Mouse (Mus musculus): ENCODE measurements around the gene F11r. TPM values are rescaled to one million over a fixed set of nuclear protein-coding genes. Genes with fewer than 3 reads are reported as not detected.

F11r gene
- total and polyA plus RNA-seq, 3 experiments = 0.74 to 1.6 (median 1.3) TPM

- Histone ChIP-seq H3K4me1 (ENCODE audit: control insufficient read depth in 1 of 2, insufficient read depth in 2 of 2) (peaks cover 3 to 29% of the 10 kb centered on the region in 2 experiments; a peak in 2 of 4 replicates), H3K4me2 (ENCODE audit: insufficient read depth, low read depth, poor library complexity, severe bottlenecking) (no peak overlapping the region), H3K27me3 (replicated peaks) (peaks cover 37% of the 10 kb centered on the region), H3K27ac (ENCODE audit: insufficient read depth, low read depth) (no peak overlapping the region), H3K9me3 (replicated peaks; ENCODE audit: low read length) (no peaks in the 10 kb centered on the region), H3K9ac (ENCODE audit: insufficient read depth, low read depth) (no peak overlapping the region), H3K79me2 (replicated peaks; ENCODE audit: control insufficient read depth, extremely low read depth, insufficient read depth, poor library complexity, severe bottlenecking) (no peaks in the 10 kb centered on the region), H3K36me3 (replicated peaks in 1 of 2; ENCODE audit: control insufficient read depth in 1 of 2, insufficient read depth in 1 of 2, low read length in 1 of 2) (no peaks in the 10 kb centered on the region), H3K4me3 (replicated peaks in 1 of 3; ENCODE audit: low read depth in 2 of 3, low read length in 2 of 3, poor library complexity in 1 of 3) (no peak overlapping the region)
- no peak for TF ChIP-seq SMC3 (IDR thresholded peaks at IDR 0.05; ENCODE audit: low read depth, low read length)
- no peak for TF ChIP-seq IRF4 (IDR thresholded peaks at IDR 0.05; ENCODE audit: low read depth, low read length)
- no peak for TF ChIP-seq HCFC1 (IDR thresholded peaks at IDR 0.05; ENCODE audit: low read depth, low read length)
- TF ChIP-seq UBTF (IDR thresholded peaks at IDR 0.05; ENCODE audit: low read depth, low read length) = no peak
- TF ChIP-seq ETS1 (conservative IDR thresholded peaks at IDR 0.05; ENCODE audit: low read depth, low read length) = no peak
- TF ChIP-seq MAFK (IDR thresholded peaks at IDR 0.05; ENCODE audit: insufficient replicate concordance, low read length) = no peak
- no peak for TF ChIP-seq MAZ (IDR thresholded peaks at IDR 0.05; ENCODE audit: low read depth, low read length)
- TF ChIP-seq CHD1 (IDR thresholded peaks at IDR 0.05; ENCODE audit: low read depth, low read length) = no peak
- TF ChIP-seq USF1 (IDR thresholded peaks at IDR 0.05; ENCODE audit: low read depth, low read length) = no peak
- TF ChIP-seq ZKSCAN1 (IDR thresholded peaks at IDR 0.05; ENCODE audit: borderline replicate concordance, low read depth, low read length) = no peak
- TF ChIP-seq MXI1 (IDR thresholded peaks at IDR 0.05; ENCODE audit: low read depth, low read length) = no peak
- TF ChIP-seq KAT2A (IDR thresholded peaks at IDR 0.05; ENCODE audit: insufficient replicate concordance, low read length) = no peak
- no peak for TF ChIP-seq CHD2 (IDR thresholded peaks at IDR 0.05; ENCODE audit: low read length)
- TF ChIP-seq ELF1 (IDR thresholded peaks at IDR 0.05; ENCODE audit: low read depth, low read length) = no peak
- no peak for TF ChIP-seq EP300 (IDR thresholded peaks at IDR 0.05; ENCODE audit: low read length)
- TF ChIP-seq PAX5 (IDR thresholded peaks at IDR 0.05; ENCODE audit: low read length) = no peak
- no peak for TF ChIP-seq USF2 (conservative IDR thresholded peaks at IDR 0.05; ENCODE audit: low read depth, low read length)
- TF ChIP-seq MYC (IDR thresholded peaks at IDR 0.05; ENCODE audit: low read depth, low read length) = no peak
- TF ChIP-seq BHLHE40 (IDR thresholded peaks at IDR 0.05; ENCODE audit: low read depth, low read length) = no peak
- TF ChIP-seq RCOR1 (conservative IDR thresholded peaks at IDR 0.05; ENCODE audit: low read depth, low read length) = no peak
- no peak for DNase-seq (ENCODE audit: extremely low read depth)
- in situ Hi-C loops (cut with MboI; ENCODE audit: low pct_ligation_motif_present, low pct_unique_long_range_greater_than_20kb, low sequenced_read_pairs) = no loop called here
- dilution Hi-C loops (cut with MboI; ENCODE audit: extremely low pct_ligation_motif_present, extremely low pct_unique_long_range_greater_than_20kb, low sequenced_read_pairs) = no loop called here
Measured at GRCm38 (mm10) chr1:171435974-171436373, 1.4 kb upstream of the F11r start.

DNA sequence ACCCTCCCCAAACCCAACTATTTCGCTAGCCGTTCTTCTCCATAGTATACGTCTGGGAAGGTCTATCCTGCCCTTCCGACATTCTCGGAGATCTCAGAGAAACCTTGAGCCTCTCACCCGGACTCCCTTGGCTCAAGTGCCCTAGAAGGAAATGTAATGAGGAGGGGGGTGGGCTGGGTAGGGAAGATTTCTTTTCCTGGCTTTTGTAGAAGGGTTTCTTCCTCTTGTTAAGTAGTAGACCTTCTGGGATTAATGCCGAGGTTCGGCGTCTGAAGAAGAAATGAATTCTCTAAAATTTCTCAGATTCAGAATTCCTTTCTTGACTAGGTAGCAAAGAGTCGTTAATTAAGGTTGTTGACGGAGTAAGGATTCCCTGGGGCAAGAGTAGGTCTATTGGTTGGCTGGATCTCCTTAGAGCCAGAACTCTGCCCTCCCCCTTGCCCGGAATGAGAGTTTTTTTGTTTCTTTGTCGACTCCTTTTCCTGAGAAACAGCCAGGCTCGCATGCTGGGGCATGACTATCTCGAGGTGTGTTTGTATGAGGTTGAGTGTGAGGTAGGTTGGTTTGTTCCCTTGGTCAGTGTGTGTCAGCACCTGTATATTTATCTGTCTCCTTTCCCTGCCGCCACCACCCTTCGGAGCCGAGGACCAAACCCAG lies 807 bp downstream of the F11r start:
- peak overlapping the region; percentile 82 for H3K4me2 ChIP-seq (ENCODE audit: insufficient read depth, low read depth, poor library complexity, severe bottlenecking)
- TF ChIP-seq ZMIZ1 (IDR thresholded peaks at IDR 0.05; ENCODE audit: low read depth, low read length) (no peak), MEF2A (IDR thresholded peaks at IDR 0.05; ENCODE audit: borderline replicate concordance, low read depth, low read length) (no peak), PAX5 (IDR thresholded peaks at IDR 0.05; ENCODE audit: low read length) (no peak), CHD2 (IDR thresholded peaks at IDR 0.05; ENCODE audit: low read length) (no peak), USF1 (IDR thresholded peaks at IDR 0.05; ENCODE audit: low read depth, low read length) (no peak), POLR2AphosphoS2 (IDR thresholded peaks at IDR 0.05; ENCODE audit: low read depth, low read length) (no peak), JUN (IDR thresholded peaks at IDR 0.05; ENCODE audit: insufficient read depth, low read depth, low read length) (no peak), KAT2A (IDR thresholded peaks at IDR 0.05; ENCODE audit: insufficient replicate concordance, low read length) (no peak)
- no peaks in the 10 kb centered on the region for H3K36me3 ChIP-seq (replicated peaks in 1 of 2; ENCODE audit: control insufficient read depth in 1 of 2, insufficient read depth in 1 of 2, low read length in 1 of 2)
- H3K4me3 ChIP-seq (replicated peaks in 1 of 3; ENCODE audit: low read depth in 2 of 3, low read length in 2 of 3, poor library complexity in 1 of 3) = peak overlapping the region; percentile 44 to 57 (median 52)
- dilution Hi-C loops (cut with MboI; ENCODE audit: extremely low pct_ligation_motif_present, extremely low pct_unique_long_range_greater_than_20kb, low sequenced_read_pairs) (no loop called here), in situ Hi-C loops (cut with MboI; ENCODE audit: low pct_ligation_motif_present, low pct_unique_long_range_greater_than_20kb, low sequenced_read_pairs) (no loop called here)
- H3K9ac ChIP-seq (ENCODE audit: insufficient read depth, low read depth) = peak overlapping the region; percentile 33
- H3K4me1 ChIP-seq (ENCODE audit: control insufficient read depth in 1 of 2, insufficient read depth in 2 of 2) = peaks cover 8 to 43% of the 10 kb centered on the region in 2 experiments; a peak in 3 of 4 replicates
- H3K27ac ChIP-seq (ENCODE audit: insufficient read depth, low read depth) = no peak overlapping the region
- H3K27me3 ChIP-seq (replicated peaks) = peaks cover 36% of the 10 kb centered on the region
- no peaks in the 10 kb centered on the region for H3K79me2 ChIP-seq (replicated peaks; ENCODE audit: control insufficient read depth, extremely low read depth, insufficient read depth, poor library complexity, severe bottlenecking)
- DNase-seq (ENCODE audit: extremely low read depth) = no peak
- H3K9me3 ChIP-seq (replicated peaks; ENCODE audit: low read length) = no peaks in the 10 kb centered on the region
